ENCODE assay signal across 26 mouse cellular contexts in the genomic region with DNA sequence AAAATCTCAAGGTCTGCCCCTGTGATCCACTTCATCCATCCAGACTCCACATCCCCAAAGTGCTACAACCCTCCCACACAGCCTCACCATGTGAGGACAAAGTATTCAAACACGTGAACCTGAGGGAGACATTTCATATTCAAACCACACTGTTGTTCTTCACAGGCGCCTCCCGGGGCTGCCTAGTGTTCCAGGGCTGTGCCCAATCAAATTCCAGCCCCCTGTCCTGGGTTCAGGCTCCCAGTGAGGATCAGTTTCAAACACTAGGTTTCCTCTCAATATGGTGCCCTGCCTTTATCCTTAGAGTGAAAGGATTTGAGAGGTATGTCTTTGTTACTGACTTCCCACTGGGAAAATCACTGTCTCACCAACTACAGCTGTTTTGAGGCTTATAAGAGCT. TPM values are rescaled to one million over a fixed set of nuclear protein-coding genes. Genes with fewer than 3 reads are reported as not detected.
DNase-seq lines count a peak whose midpoint lies in the region; ATAC-seq and TF ChIP-seq lines count a peak whose summit lies in the region.
"Had no signal": no experiment of that assay in that cellular context is flagged by ENCODE, and none has a peak within 500 bp of the region (broad histone marks: within the 10 kb centered on the region; RNA-seq: fewer than 3 reads in every experiment).

No protein-coding gene starts in this region.

- H3K36me3 ChIP-seq in heart, embryonic 13.5 days = no peaks in the 10 kb centered on the region
- no peaks in the 10 kb centered on the region for H3K36me3 ChIP-seq in heart, adult 2 months (ENCODE audit: control insufficient read depth, insufficient read depth, low read length)
- no peaks in the 10 kb centered on the region for H3K36me3 ChIP-seq in midbrain, embryonic 15.5 days (replicated peaks)
- H3K36me3 ChIP-seq: embryonic facial prominence, embryonic 10.5 days; embryonic facial prominence, embryonic 13.5 days; forebrain, embryonic 10.5 days; heart, embryonic 12.5 days; hindbrain, embryonic 12.5 days; hindbrain, embryonic 15.5 days had no signal

- DNase-seq in heart, adult 2 months = no peak
- peak; percentile 64 for DNase-seq in R1 (ENCODE audit: low read depth, low spot score)
- no peak for DNase-seq in right cerebral cortex, postnatal 36 days (ENCODE audit: low spot score in 2 of 2)
- DNase-seq: adrenal gland, adult 2 months; adrenal gland, postnatal 14 days; cerebellum, adult 11-12 months; cerebellum, adult 8-10 months; cerebellum, postnatal 10 days; cerebellum, postnatal 36 days; embryo, embryonic 11 days; gastrocnemius, postnatal 10 days; gastrocnemius, postnatal 36 days; heart, postnatal 14 days; kidney, adult 18-20 months had no signal

- H3K9ac ChIP-seq in heart, embryonic 13.5 days = no peak overlapping the region
- no peak overlapping the region for H3K9ac ChIP-seq in heart, adult 2 months (ENCODE audit: low read depth, low read length)
- no peak overlapping the region for H3K9ac ChIP-seq in midbrain, embryonic 15.5 days
- H3K9ac ChIP-seq: embryonic facial prominence, embryonic 13.5 days; heart, embryonic 12.5 days; hindbrain, embryonic 12.5 days; hindbrain, embryonic 15.5 days had no signal

- no peaks in the 10 kb centered on the region for H3K9me3 ChIP-seq in heart, embryonic 13.5 days
- no peaks in the 10 kb centered on the region for H3K9me3 ChIP-seq in midbrain, embryonic 15.5 days
- H3K9me3 ChIP-seq: embryonic facial prominence, embryonic 10.5 days; embryonic facial prominence, embryonic 13.5 days; forebrain, embryonic 10.5 days; heart, embryonic 12.5 days; hindbrain, embryonic 12.5 days; hindbrain, embryonic 15.5 days had no signal

- TF ChIP-seq POLR2A in heart, adult 2 months (IDR thresholded peaks at IDR 0.05; ENCODE audit: insufficient read depth, low read depth, low read length) = no peak
- TF ChIP-seq POLR2A in embryonic fibroblast, embryonic 13.5 days (IDR thresholded peaks at IDR 0.05; ENCODE audit: low read depth, low read length) = no peak

- no peak for TF ChIP-seq CTCF in heart, adult 2 months (IDR thresholded peaks at IDR 0.05)
- TF ChIP-seq CTCF in embryonic fibroblast, embryonic 13.5 days (IDR thresholded peaks at IDR 0.05; ENCODE audit: borderline replicate concordance, insufficient read depth, low read length) = no peak

- no peak overlapping the region for H3K4me2 ChIP-seq in heart, embryonic 13.5 days
- H3K4me2 ChIP-seq in midbrain, embryonic 15.5 days = no peak overlapping the region
- H3K4me2 ChIP-seq: embryonic facial prominence, embryonic 13.5 days; heart, embryonic 12.5 days; hindbrain, embryonic 12.5 days; hindbrain, embryonic 15.5 days had no signal

- no peak overlapping the region for H3K4me3 ChIP-seq in heart, embryonic 13.5 days
- no peak overlapping the region for H3K4me3 ChIP-seq in heart, adult 2 months
- no peak overlapping the region for H3K4me3 ChIP-seq in embryonic fibroblast, embryonic 13.5 days (ENCODE audit: insufficient read depth, low read length)
- H3K4me3 ChIP-seq in midbrain, embryonic 15.5 days = no peak overlapping the region
- H3K4me3 ChIP-seq: embryonic facial prominence, embryonic 10.5 days; embryonic facial prominence, embryonic 13.5 days; forebrain, embryonic 10.5 days; heart, embryonic 12.5 days; hindbrain, embryonic 12.5 days; hindbrain, embryonic 15.5 days had no signal

- intact Hi-C loops in heart, adult 2 months (cut with DNase I) = no loop called here

- no peak for ATAC-seq in heart, embryonic 13.5 days (ENCODE audit: extremely low read depth, insufficient number of reproducible peaks, low FRiP score, low TSS enrichment)
- ATAC-seq in midbrain, embryonic 15.5 days (replicated peaks) = no peak
- ATAC-seq: CD4-positive, CD25-positive, alpha-beta regulatory T cell, adult 4 months; forebrain, embryonic 14.5 days had no signal

- whole genome bisulfite sequencing in heart, embryonic 13.5 days = 73% methylated on average over 3 of the region's 3 CpGs
- WGBS in heart, adult 2 months = 82% methylated on average over 3 of the region's 3 CpGs
- 39% methylated on average over 3 of the region's 3 CpGs for WGBS in midbrain, embryonic 15.5 days

- peaks cover 15% of the 10 kb centered on the region for H3K4me1 ChIP-seq in heart, embryonic 13.5 days
- no peaks in the 10 kb centered on the region for H3K4me1 ChIP-seq in heart, adult 2 months (ENCODE audit: control insufficient read depth, insufficient read depth, low read length)
- H3K4me1 ChIP-seq in embryonic fibroblast, embryonic 13.5 days (ENCODE audit: control insufficient read depth, insufficient read depth, low read length) = no peaks in the 10 kb centered on the region; the same call in 1 of the 2 replicates
- H3K4me1 ChIP-seq in midbrain, embryonic 15.5 days = no peaks in the 10 kb centered on the region
- H3K4me1 ChIP-seq: embryonic facial prominence, embryonic 10.5 days; embryonic facial prominence, embryonic 13.5 days; hindbrain, embryonic 12.5 days; hindbrain, embryonic 15.5 days had no signal

- H3K27ac ChIP-seq in heart, embryonic 13.5 days (replicated peaks) = peak overlapping the region; percentile 36
- no peak overlapping the region for H3K27ac ChIP-seq in heart, adult 2 months
- H3K27ac ChIP-seq in embryonic fibroblast, embryonic 13.5 days (ENCODE audit: insufficient read depth, low read length) = peak overlapping the region; percentile 15; the same call in 1 of the 2 replicates
- H3K27ac ChIP-seq in midbrain, embryonic 15.5 days = no peak overlapping the region
- H3K27ac ChIP-seq: embryonic facial prominence, embryonic 10.5 days; embryonic facial prominence, embryonic 13.5 days; forebrain, embryonic 10.5 days; hindbrain, embryonic 12.5 days; hindbrain, embryonic 15.5 days had no signal

- no peaks in the 10 kb centered on the region for H3K79me2 ChIP-seq in heart, adult 2 months (replicated peaks; ENCODE audit: control insufficient read depth, insufficient read depth, low read length)

- TF ChIP-seq EP300 in heart, adult 2 months (IDR thresholded peaks at IDR 0.05; ENCODE audit: insufficient read depth, low read depth, low read length) = no peak

- H3K27me3 ChIP-seq in heart, embryonic 13.5 days (replicated peaks) = no peaks in the 10 kb centered on the region
- H3K27me3 ChIP-seq in heart, adult 2 months (ENCODE audit: control insufficient read depth, insufficient read depth, low read length) = no peaks in the 10 kb centered on the region
- H3K27me3 ChIP-seq in midbrain, embryonic 15.5 days (replicated peaks) = no peaks in the 10 kb centered on the region
- H3K27me3 ChIP-seq: embryonic facial prominence, embryonic 13.5 days; heart, embryonic 12.5 days; hindbrain, embryonic 12.5 days; hindbrain, embryonic 15.5 days had no signal

RNA-seq across cellular contexts. Expression of gene Rin2, which starts 18.9 kb away (rescaled TPM):
- polyA plus RNA-seq in heart, embryonic 13.5 days (2015; fragmentation: Nextera tagmentation; extraction: Ambion mirVana) = 15.3 and 15.6 TPM in 2 replicates
- 10 to 100 TPM; 18.8 to 20.2 TPM for total RNA-seq in heart, adult 2 months (2021)
- 9.0 and 17.6 TPM in 2 replicates for polyA plus RNA-seq in heart, adult 2 months (2012; rRNA removed)
- polyA plus RNA-seq in embryonic fibroblast, embryonic 13.5 days (2011; ENCODE audit: insufficient read length, low read depth, missing spikeins) = 19.5 and 30.5 TPM in 2 replicates
- 19.3 and 21.1 TPM in 2 replicates for polyA plus RNA-seq in midbrain, embryonic 15.5 days (2015; fragmentation: Nextera tagmentation; extraction: Ambion mirVana)
- total RNA-seq: MEL had no signal

Comparison
In these comparisons a context has a peak if more than half of its experiments do, and no peak if none do; other contexts are left out.
1. H3K27ac ChIP-seq: peak in heart, embryonic 13.5 days (single experiment) and embryonic fibroblast, embryonic 13.5 days (single experiment); none in heart, adult 2 months (single experiment) and midbrain, embryonic 15.5 days (single experiment).